Mouse (Mus musculus): Measurements from ENCODE around the gene Vmn1r172. TPM values are rescaled to one million over a fixed set of nuclear protein-coding genes. Genes with fewer than 3 reads are reported as not detected.

Gene Vmn1r172
- polyA plus RNA-seq (2015; fragmentation: Nextera tagmentation; extraction: Ambion mirVana), result not detected in 2 replicates

GRCm38 (mm10) chr7:23658016-23658415 lies at the start of gene Vmn1r172:
Vmn1r172 (plus strand) TSS chr7:23658316.

GRCm38 (mm10) chr7:23630422-23630821 lies 27.7 kb upstream of the Vmn1r172 start, which contains the start of gene Vmn1r171:
Vmn1r171 (plus strand) TSS chr7:23630722.

GRCm38 (mm10) chr7:23700403-23700802 lies 42.3 kb downstream of the Vmn1r172 start, which contains the start of gene Vmn1r173:
Vmn1r173 (plus strand) TSS chr7:23700703.

Other genes with a start within 250 kb of the Vmn1r172 start
- gene Vmn1r167, start 151.1 kb upstream of the Vmn1r172 start, polyA plus RNA-seq (2015; fragmentation: Nextera tagmentation; extraction: Ambion mirVana), result not detected in 2 replicates
- not detected in 2 replicates for gene Vmn1r168, start 118.6 kb upstream of the Vmn1r172 start, polyA plus RNA-seq (2015; fragmentation: Nextera tagmentation; extraction: Ambion mirVana)
- gene Vmn1r169, start 82.8 kb upstream of the Vmn1r172 start, polyA plus RNA-seq (2015; fragmentation: Nextera tagmentation; extraction: Ambion mirVana), result not detected in 2 replicates
- gene Vmn1r170, start 52.1 kb upstream of the Vmn1r172 start, polyA plus RNA-seq (2015; fragmentation: Nextera tagmentation; extraction: Ambion mirVana), result not detected in 2 replicates
- gene Vmn1r171, start 27.6 kb upstream of the Vmn1r172 start, polyA plus RNA-seq (2015; fragmentation: Nextera tagmentation; extraction: Ambion mirVana), result not detected in 2 replicates
- not detected in 2 replicates for gene Vmn1r173, start 42.4 kb downstream of the Vmn1r172 start, polyA plus RNA-seq (2015; fragmentation: Nextera tagmentation; extraction: Ambion mirVana)
- not detected in 2 replicates for gene Vmn1r174, start 94.0 kb downstream of the Vmn1r172 start, polyA plus RNA-seq (2015; fragmentation: Nextera tagmentation; extraction: Ambion mirVana)
- gene Vmn1r175, start 152.3 kb downstream of the Vmn1r172 start, polyA plus RNA-seq (2015; fragmentation: Nextera tagmentation; extraction: Ambion mirVana), result not detected in 2 replicates
- gene Vmn1r176, start 179.1 kb downstream of the Vmn1r172 start, polyA plus RNA-seq (2015; fragmentation: Nextera tagmentation; extraction: Ambion mirVana), result not detected in 2 replicates
- not detected in 2 replicates for gene Vmn1r177, start 208.1 kb downstream of the Vmn1r172 start, polyA plus RNA-seq (2015; fragmentation: Nextera tagmentation; extraction: Ambion mirVana)
- not detected in 2 replicates for gene Vmn1r178, start 233.7 kb downstream of the Vmn1r172 start, polyA plus RNA-seq (2015; fragmentation: Nextera tagmentation; extraction: Ambion mirVana)

All from neural tube, postnatal 0 days (tissue).